Mouse (Mus musculus): ENCODE measurements around the gene Gm20388.

Gene Gm20388

DNA sequence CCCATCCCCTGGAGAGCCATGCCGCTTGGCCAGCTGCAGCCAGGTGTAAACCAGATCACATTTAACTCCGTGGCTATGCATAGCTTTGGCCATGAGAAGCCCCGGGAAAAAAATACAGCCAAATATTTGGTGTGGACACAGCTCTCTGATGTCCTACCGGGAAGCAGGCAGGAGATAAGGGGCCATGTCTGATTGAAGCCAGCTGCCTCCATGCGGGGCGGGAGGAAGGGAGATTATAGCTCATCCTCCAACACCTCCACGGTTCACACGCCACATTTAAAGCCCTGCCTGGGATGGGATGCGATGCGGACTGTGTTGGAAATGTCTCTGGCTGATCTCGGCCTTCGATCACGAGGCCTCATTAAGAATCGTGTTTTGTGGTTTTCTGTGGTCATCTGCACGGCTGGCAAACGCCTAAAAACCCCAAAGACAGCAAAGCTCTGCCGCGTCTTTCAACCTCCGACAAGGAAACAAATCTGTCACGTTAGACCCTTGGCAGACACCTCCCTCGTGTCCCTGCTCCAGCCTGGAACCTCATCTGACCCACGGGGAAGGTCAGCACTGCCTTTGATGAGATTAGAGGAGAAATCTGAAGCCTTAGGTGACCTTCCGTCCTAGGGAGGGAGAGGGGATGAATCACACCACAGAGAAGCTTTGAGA lies 2165.7 kb downstream of the Gm20388 start:
- no peak for DNase-seq

- DNase-seq, result no peak
Measured at GRCm38 (mm10) chr8:122078321-122078720, 2167.7 kb downstream of the Gm20388 start.

- DNase-seq, result no peak
Measured at GRCm38 (mm10) chr8:122079093-122079492, 2168.5 kb downstream of the Gm20388 start.

DNA sequence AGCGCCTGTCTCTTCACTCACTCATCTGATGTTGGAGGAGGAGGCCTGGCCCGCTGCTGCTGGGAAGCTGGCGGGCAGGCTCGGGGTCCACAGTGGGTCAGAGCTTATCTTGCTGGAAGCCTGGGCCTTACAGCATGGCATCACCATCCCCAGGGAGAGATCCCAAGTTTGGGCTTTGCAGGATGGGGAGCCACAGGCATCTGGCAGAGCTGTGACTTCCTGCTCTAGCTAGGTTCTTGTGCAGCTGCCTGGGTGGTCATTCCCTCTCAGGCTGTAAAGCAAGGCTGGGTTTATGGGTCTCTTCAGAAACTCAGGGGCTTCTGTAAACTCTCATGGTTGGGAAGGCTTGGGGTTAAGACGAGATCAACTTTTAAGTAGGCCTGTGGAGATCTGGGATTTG lies 2169.7 kb downstream of the Gm20388 start:
- peak in 1 of 2 experiments; percentile 35 for DNase-seq

DNA sequence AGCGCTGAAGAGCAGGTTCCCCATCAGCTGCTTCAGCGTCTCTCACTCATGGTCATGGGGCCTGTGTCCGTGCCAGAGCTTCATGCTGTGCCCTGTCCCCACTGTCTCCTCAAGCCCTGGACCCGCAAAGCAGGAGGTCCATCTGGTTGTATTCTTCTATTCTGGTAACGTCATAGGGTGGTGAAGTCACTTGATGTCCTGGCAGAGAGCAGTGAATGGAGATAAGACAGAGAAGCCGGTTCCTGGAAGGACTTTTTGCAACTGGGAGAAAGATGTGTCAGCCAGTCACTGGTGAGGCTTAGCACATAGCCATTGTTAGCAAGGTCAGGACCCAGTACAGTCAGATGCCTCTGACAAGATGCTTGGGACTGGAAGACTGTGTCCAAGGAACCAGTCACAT lies 2172.8 kb downstream of the Gm20388 start:
- peak in 1 of 2 experiments; percentile 20 for DNase-seq

- no peak for DNase-seq
Measured at GRCm38 (mm10) chr8:122084145-122084544, 2173.5 kb downstream of the Gm20388 start.

- no peak for DNase-seq
Measured at GRCm38 (mm10) chr8:122084726-122085410, 2174.2 kb downstream of the Gm20388 start.

- DNase-seq, result no peak
Measured at GRCm38 (mm10) chr8:122086064-122086463, 2175.4 kb downstream of the Gm20388 start.

- DNase-seq, result peak; percentile 31 to 67
Measured at GRCm38 (mm10) chr8:122088631-122089030, 2178.0 kb downstream of the Gm20388 start.

GRCm38 (mm10) chr8:122089186-122089700 lies 2178.6 kb downstream of the Gm20388 start:
- DNase-seq, result no peak

- no peak for DNase-seq
Measured at GRCm38 (mm10) chr8:122092476-122092875, 2181.8 kb downstream of the Gm20388 start.

- no peak for DNase-seq
Measured at GRCm38 (mm10) chr8:122098766-122099165, 2188.1 kb downstream of the Gm20388 start.

DNA sequence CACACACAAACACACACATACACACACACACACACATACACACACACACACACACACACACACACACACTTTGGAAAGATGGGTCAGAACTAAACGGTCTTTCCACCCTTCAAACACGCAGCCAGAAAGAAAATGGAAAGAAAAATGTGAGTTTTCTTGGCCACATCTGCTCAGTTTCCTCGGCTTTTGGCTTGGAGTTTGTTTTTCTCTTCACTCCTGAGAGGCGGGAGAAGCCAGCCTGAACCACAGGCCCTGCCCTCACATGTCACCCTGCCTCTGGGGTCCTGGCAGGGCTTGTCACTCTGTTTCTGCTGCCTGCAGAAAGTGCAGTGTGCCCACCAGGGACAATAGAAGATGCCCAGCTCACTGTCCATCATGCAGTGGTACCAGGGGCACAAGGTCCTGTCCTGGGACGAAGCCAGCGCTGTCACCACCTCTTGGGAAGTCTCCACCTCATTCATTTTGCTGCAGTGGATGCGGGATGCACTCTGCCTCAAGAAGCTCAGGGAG lies 2189.1 kb downstream of the Gm20388 start:
- DNase-seq, result peak in 1 of 2 experiments; percentile 53

- DNase-seq, result no peak
Measured at GRCm38 (mm10) chr8:122101816-122102215, 2191.2 kb downstream of the Gm20388 start.

- no peak for DNase-seq
Measured at GRCm38 (mm10) chr8:122102286-122102685, 2191.6 kb downstream of the Gm20388 start.

DNA sequence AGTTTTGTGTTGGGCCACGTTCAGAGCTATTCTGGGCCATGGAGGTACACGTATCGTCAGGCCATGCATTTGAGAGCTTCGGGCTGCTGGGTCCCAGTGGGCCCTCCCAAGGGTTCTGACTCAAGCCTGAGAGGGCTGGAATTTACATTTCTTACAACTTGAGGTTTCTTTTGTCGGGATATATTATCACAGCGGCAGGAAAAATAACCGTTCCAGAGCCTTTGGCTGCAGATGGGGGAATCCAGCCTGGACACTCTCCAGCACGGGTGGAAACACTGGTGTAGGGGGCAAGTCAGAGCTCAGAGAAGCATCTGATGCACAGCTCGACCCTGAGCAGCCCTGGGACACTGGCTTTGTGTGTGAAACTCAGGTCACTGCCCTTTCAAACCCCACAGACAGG lies 2192.6 kb downstream of the Gm20388 start:
- no peak for DNase-seq

GRCm38 (mm10) chr8:122104658-122105057 lies 2194.0 kb downstream of the Gm20388 start:
- DNase-seq, result no peak

- DNase-seq, result peak; percentile 73 to 88
Measured at GRCm38 (mm10) chr8:122106270-122106669, 2195.6 kb downstream of the Gm20388 start.

DNA sequence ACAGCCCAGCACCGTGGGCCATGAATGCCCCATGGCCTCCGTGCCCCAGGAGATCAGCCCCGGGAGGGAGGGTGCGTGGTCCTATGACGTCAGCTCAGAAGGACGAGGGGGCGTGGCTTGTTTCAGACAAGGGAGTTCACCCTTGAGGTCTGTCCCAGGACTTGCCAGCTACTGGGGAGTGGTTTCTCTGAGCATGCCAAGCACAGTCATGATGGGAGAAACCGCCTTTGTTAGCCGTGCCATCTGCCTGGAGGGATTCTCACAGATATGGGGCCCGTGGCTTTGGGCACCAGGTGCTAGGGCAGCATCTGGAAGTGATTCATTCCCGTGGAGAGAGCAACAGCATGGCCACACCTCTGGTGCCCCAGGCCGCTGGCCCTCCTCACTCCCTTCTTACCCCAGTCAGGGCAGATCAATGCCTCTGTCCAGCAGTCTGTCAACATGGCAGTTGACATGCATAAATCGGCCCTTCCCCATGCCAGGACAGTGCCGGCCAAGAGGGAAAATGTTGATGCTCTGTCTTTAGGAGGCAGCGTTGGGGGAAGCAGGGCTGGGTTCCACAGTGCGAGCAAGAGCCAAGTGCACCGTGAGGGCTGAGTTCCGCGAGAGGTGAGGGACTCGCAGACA lies 2199.7 kb downstream of the Gm20388 start:
- DNase-seq, result peak in 1 of 2 experiments; percentile 17

DNA sequence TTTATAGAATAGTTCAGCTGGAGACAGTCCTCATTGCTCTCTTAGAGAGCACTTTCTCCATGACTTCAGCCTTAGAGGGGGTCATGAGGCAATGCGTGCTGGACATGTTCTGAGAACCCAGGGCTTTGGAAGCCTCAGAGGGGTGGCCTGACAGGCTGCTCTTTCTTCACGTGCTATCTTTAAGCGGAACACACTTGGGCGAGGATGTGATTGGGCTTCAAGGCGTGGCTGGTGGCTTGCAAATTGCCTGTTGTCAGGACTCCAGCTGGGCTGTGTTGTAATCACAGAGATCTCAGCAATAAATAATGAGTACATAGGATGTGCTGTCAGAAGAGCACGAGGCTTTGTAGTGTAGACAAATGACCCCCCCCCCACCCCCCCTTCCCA lies 2200.2 kb downstream of the Gm20388 start:
- DNase-seq, result peak; percentile 69 to 88

DNA sequence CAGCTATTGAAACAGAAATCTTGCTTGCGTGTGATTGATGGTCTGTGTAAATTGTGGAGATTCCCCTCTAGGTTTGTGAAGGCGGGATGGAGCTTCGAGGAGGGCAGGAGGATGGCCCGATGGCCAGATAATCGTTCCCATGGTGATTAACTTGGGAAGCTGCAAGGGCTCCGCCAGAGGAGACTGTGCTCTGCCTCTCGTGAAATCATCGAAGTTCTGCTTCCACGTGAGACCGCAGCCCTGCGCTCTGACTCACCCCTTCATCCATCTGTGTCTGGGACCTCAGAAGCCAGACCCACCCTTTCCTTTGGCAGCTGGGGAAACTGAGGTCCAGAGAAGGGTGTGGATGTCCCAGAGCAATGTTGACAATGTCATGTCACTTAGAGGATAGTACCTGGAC lies 2201.1 kb downstream of the Gm20388 start:
- DNase-seq, result no peak

DNA sequence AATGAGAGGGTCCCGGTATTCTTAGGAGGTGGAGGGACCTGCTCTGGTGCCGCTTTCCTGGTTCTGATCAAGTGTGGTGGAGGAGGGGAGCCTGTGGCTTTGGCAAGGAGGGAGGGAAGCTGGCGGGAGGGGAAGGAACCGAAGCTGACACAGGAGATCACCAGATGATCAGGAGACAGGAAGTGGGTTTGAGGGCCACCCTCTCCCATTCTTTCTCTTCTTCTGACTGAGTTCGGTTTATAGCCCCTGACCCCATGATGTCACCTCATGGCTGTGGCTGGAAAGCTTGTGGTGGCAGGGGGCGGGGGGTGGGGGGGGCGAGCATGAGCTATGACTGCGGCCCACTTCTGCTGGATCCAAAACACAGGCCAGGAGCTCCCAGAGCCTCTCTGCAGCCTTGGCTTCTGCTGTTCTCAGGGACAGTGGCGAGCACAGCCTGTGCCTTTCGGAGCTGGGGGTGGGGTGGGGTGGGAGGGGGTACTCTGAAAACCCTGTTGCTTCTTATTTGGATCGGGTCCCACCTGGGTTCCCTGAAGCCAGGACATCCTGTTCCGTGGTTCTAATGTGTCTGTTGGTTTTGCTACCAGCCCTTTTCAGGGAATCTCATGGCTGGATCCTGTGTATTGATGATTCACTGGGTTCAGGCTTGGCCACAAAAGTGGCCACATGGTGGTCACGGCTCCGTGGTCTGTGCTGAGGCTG lies 2201.8 kb downstream of the Gm20388 start:
- peak in 1 of 2 experiments; percentile 48 for DNase-seq

GRCm38 (mm10) chr8:122114890-122115289 lies 2204.2 kb downstream of the Gm20388 start:
- no peak for DNase-seq
